In genomic region chr5:115187188-115188131, GRCm38 (mm10) we compare ENCODE assay signal across 8 mouse cellular contexts. TPM values are rescaled to one million over a fixed set of nuclear protein-coding genes. Genes with fewer than 3 reads are reported as not detected.
A peak's percentile ranks its signal among the peaks of the same experiment; 100 is the strongest.
DNase-seq lines count a peak whose midpoint lies in the region; ATAC-seq and TF ChIP-seq lines count a peak whose summit lies in the region.

No protein-coding gene starts in this region.

- no peak overlapping the region for H3K4me3 ChIP-seq in C2C12 (ENCODE audit: insufficient read depth, poor library complexity, severe bottlenecking)
- H3K4me3 ChIP-seq in heart, embryonic 12.5 days = 0 out of 2 replicates have a peak overlapping the region, but pooled peaks have one; percentile 11
- peak overlapping the region; percentile 26 for H3K4me3 ChIP-seq in kidney, embryonic 16.5 days (ENCODE audit: low read length)

- peak; percentile 96 for DNase-seq in brain, adult 2 months (ENCODE audit: low read depth, low spot score)
- peak; percentile 93 for DNase-seq in liver
- DNase-seq in spleen, postnatal 36 days (ENCODE audit: low spot score in 2 of 2) = peak; percentile 77 to 85

- H3K9ac ChIP-seq in heart, embryonic 12.5 days = no peak overlapping the region
- H3K9ac ChIP-seq in kidney, embryonic 16.5 days (replicated peaks; ENCODE audit: low read length) = peak overlapping the region; percentile 42

- peak overlapping the region; percentile 55 for H3K4me2 ChIP-seq in heart, embryonic 12.5 days
- peak overlapping the region; percentile 44 for H3K4me2 ChIP-seq in kidney, embryonic 16.5 days (replicated peaks; ENCODE audit: low read depth, low read length)

- H3ac ChIP-seq in C2C12 (ENCODE audit: control insufficient read depth, insufficient read length, low read depth) = no peak overlapping the region

- H3K79me3 ChIP-seq in C2C12 (ENCODE audit: low read depth) = no peaks in the 10 kb centered on the region

- WGBS in heart, embryonic 12.5 days = 16% methylated on average over 26 of the region's 26 CpGs
- 9% methylated on average over 26 of the region's 26 CpGs for WGBS in kidney, embryonic 16.5 days

- H3K4me1 ChIP-seq in heart, embryonic 12.5 days (replicated peaks) = peaks cover 51% of the 10 kb centered on the region
- peaks cover 26% of the 10 kb centered on the region for H3K4me1 ChIP-seq in kidney, embryonic 16.5 days (ENCODE audit: insufficient read depth, low read length)

- no peaks in the 10 kb centered on the region for H3K9me3 ChIP-seq in heart, embryonic 12.5 days (replicated peaks)
- H3K9me3 ChIP-seq in kidney, embryonic 16.5 days (ENCODE audit: low read length) = no peaks in the 10 kb centered on the region; the same call in 1 of the 2 replicates

- peak; percentile 78 for ATAC-seq in erythroblast, adult 5-6 weeks (replicated peaks; ENCODE audit: low FRiP score, poor library complexity, severe bottlenecking)
- peak; percentile 73 for ATAC-seq in heart, embryonic 12.5 days (ENCODE audit: insufficient number of reproducible peaks, low FRiP score)
- peak; percentile 81 for ATAC-seq in kidney, embryonic 16.5 days (ENCODE audit: low FRiP score, low TSS enrichment)
- peak; percentile 64 for ATAC-seq in monocyte, adult 5-6 weeks (replicated peaks; ENCODE audit: insufficient number of reproducible peaks, low FRiP score, low TSS enrichment, poor library complexity, severe bottlenecking)

- no peak overlapping the region for H3K27ac ChIP-seq in heart, embryonic 12.5 days (ENCODE audit: poor library complexity, severe bottlenecking)
- peak overlapping the region; percentile 61; the same call in 1 of the 2 replicates for H3K27ac ChIP-seq in kidney, embryonic 16.5 days (ENCODE audit: low read length)

- H3K36me3 ChIP-seq in C2C12 (ENCODE audit: control insufficient read depth, insufficient read depth) = no peaks in the 10 kb centered on the region
- no peaks in the 10 kb centered on the region for H3K36me3 ChIP-seq in heart, embryonic 12.5 days
- no peaks in the 10 kb centered on the region for H3K36me3 ChIP-seq in kidney, embryonic 16.5 days (ENCODE audit: insufficient read depth, low read length)

- peak; percentile 78 for TF ChIP-seq CTCF in C2C12 (IDR thresholded peaks at IDR 0.05; ENCODE audit: control insufficient read depth, insufficient read depth, insufficient read length)

- H3K27me3 ChIP-seq in C2C12 (ENCODE audit: control insufficient read depth, insufficient read depth, insufficient read length) = peaks cover 16% of the 10 kb centered on the region
- peaks cover 54% of the 10 kb centered on the region for H3K27me3 ChIP-seq in heart, embryonic 12.5 days (replicated peaks)
- H3K27me3 ChIP-seq in kidney, embryonic 16.5 days (ENCODE audit: insufficient read depth, low read length) = peaks cover 32% of the 10 kb centered on the region

- no peaks in the 10 kb centered on the region for H3K79me2 ChIP-seq in C2C12 (ENCODE audit: control insufficient read depth, insufficient read depth)

TF ChIP-seq in C2C12, 6 proteins besides CTCF, POLR2A, EP300 and RAD21:
- TF ChIP-seq MYOG (IDR thresholded peaks at IDR 0.05; ENCODE audit: control insufficient read depth, extremely low read depth, insufficient read length) = no peak
- TF ChIP-seq CEBPB (IDR thresholded peaks at IDR 0.05; ENCODE audit: low read depth) = peak; percentile 77
- no peak for TF ChIP-seq MAX (IDR thresholded peaks at IDR 0.05)

RNA-seq across cellular contexts. Expression of gene Cabp1, which starts 6.7 kb away (rescaled TPM):
- polyA plus RNA-seq in C2C12 (2012; fragmentation: generic; extraction: Trizol) = 0.12 TPM
- total RNA-seq in erythroblast, adult 5-6 weeks (2015; ENCODE audit: low replicate concordance) = 0.19 TPM in 1 of 2 replicates, not detected in the other
- not detected in 2 replicates for total RNA-seq in erythroblast, adult 5-6 weeks (2017; ENCODE audit: low replicate concordance)
- polyA plus RNA-seq in heart, embryonic 12.5 days (2016; fragmentation: Nextera tagmentation; extraction: Ambion mirVana) = 0.34 and 0.54 TPM in 2 replicates
- 1.3 TPM in 2 replicates for polyA plus RNA-seq in kidney, embryonic 16.5 days (2015; fragmentation: Nextera tagmentation; extraction: Ambion mirVana)
- not detected in 3 replicates for total RNA-seq in monocyte, adult 5-6 weeks (2017)

RNA-seq across cellular contexts. Expression of gene Mlec, which starts 29.5 kb away (rescaled TPM):
- 120 TPM for polyA plus RNA-seq in C2C12 (2012; fragmentation: generic; extraction: Trizol)
- total RNA-seq in erythroblast, adult 5-6 weeks (2015; ENCODE audit: low replicate concordance) = 43.5 and 51.9 TPM in 2 replicates
- total RNA-seq in erythroblast, adult 5-6 weeks (2017; ENCODE audit: low replicate concordance) = 34.8 and 42.3 TPM in 2 replicates
- 103 and 105 TPM in 2 replicates for polyA plus RNA-seq in heart, embryonic 12.5 days (2016; fragmentation: Nextera tagmentation; extraction: Ambion mirVana)
- 85.0 and 86.2 TPM in 2 replicates for polyA plus RNA-seq in kidney, embryonic 16.5 days (2015; fragmentation: Nextera tagmentation; extraction: Ambion mirVana)
- total RNA-seq in monocyte, adult 5-6 weeks (2017) = 59.6 to 65.0 TPM (median 62.6 TPM) in 3 replicates

RNA-seq across cellular contexts. Expression of gene Pop5, which starts 48.2 kb away (rescaled TPM):
- 141 TPM for polyA plus RNA-seq in C2C12 (2012; fragmentation: generic; extraction: Trizol)
- total RNA-seq in erythroblast, adult 5-6 weeks (2015; ENCODE audit: low replicate concordance) = 20.1 and 41.5 TPM in 2 replicates
- total RNA-seq in erythroblast, adult 5-6 weeks (2017; ENCODE audit: low replicate concordance) = 5.9 and 26.6 TPM in 2 replicates
- polyA plus RNA-seq in heart, embryonic 12.5 days (2016; fragmentation: Nextera tagmentation; extraction: Ambion mirVana) = 63.2 and 68.6 TPM in 2 replicates
- polyA plus RNA-seq in kidney, embryonic 16.5 days (2015; fragmentation: Nextera tagmentation; extraction: Ambion mirVana) = 129 and 135 TPM in 2 replicates
- total RNA-seq in monocyte, adult 5-6 weeks (2017) = 57.1 to 85.3 TPM (median 81.5 TPM) in 3 replicates

RNA-seq across cellular contexts. Expression of gene Unc119b, which starts 52.7 kb away (rescaled TPM):
- 39.0 TPM for polyA plus RNA-seq in C2C12 (2012; fragmentation: generic; extraction: Trizol)
- total RNA-seq in erythroblast, adult 5-6 weeks (2015; ENCODE audit: low replicate concordance) = 0.63 and 2.3 TPM in 2 replicates
- 0.60 and 3.5 TPM in 2 replicates for total RNA-seq in erythroblast, adult 5-6 weeks (2017; ENCODE audit: low replicate concordance)
- 22.8 and 23.2 TPM in 2 replicates for polyA plus RNA-seq in heart, embryonic 12.5 days (2016; fragmentation: Nextera tagmentation; extraction: Ambion mirVana)
- 53.5 and 54.8 TPM in 2 replicates for polyA plus RNA-seq in kidney, embryonic 16.5 days (2015; fragmentation: Nextera tagmentation; extraction: Ambion mirVana)
- total RNA-seq in monocyte, adult 5-6 weeks (2017) = 10.1 to 27.7 TPM (median 18.6 TPM) in 3 replicates
